Mouse (Mus musculus): ENCODE measurements around the gene Col4a2.
"Not testable (repeated sequence)": the region's sequence is repeated elsewhere in the genome, so short reads cannot be mapped to it uniquely, and the experiment has no call there.

Col4a2 gene

DNA sequence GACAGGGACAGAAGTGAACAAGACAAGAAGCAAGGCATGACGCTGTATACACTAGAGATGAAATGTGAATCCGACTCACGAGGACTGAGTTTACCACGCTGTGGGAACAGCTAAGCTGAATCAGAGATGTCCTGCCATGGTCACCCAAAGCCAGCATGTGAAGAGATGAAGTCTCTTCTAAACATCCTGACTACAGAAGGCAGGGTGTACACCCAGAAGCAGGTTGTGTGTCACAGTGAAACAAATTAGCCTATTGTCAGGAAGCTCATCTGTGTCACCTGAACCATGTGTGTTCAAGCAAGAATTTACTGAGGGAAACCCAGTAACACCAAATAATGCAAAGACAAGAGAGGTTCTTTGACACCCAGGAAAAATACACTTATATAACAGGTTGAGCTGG, 153.0 kb downstream of the Col4a2 start:
- no peak for DNase-seq

DNA sequence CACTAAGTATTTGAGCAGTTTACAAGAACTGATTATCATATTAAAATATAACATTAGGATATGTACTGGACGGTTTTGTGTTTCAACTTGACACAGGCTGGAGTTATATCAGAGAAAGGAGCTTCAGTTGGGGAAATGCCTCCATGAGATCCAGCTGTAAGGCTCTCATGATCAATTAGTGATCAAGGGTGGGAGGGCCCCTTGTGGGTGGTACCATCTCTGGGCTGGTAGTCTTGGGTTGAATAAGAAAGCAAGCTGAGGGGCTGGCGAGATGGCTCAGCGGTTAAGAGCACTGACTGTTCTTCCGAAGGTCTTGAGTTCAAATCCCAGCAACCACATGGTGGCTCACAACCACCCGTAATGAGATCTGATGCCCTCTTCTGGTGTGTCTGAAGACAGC, 153.9 kb downstream of the Col4a2 start:
- DNase-seq: not testable (repeated sequence)

DNA sequence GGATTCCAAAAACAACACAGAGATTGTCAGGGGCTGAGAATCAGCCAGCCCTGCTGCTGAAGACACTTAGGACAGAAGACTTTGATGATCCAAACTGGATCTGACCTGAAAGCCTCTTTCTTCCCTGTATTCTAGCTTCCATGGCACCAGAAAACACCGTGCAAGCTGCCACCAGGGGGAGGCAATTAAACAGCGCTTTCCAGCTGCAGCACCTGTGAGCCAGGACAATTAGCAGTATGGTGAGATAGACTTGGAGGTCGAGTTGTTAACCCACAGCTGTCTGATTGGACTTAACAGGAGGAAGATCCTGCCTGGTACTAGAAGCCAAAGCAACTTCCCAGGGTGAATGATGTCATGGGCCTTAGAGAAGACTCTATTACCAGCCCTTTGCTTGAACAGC, 156.5 kb downstream of the Col4a2 start:
- no peak for DNase-seq

DNA sequence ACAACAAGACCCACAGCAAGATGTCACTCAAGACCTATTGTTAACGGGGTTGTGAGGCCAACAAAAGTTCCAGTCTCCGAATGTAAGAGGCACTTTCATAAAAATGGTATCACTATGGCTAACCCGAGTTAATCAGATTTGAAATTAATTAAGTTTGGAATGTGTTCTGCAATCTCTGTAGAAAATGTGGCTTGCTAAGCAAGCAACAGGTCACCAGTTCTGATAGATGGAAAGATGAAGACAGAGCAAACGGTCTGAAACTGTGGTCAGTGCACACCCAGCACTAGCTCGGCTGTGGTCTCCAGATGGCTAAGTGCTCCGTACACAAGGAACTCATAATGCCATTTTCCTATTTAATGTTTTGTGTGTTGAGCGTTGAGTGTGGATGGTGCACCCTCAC, 158.1 kb downstream of the Col4a2 start:
- no peak for DNase-seq

DNA sequence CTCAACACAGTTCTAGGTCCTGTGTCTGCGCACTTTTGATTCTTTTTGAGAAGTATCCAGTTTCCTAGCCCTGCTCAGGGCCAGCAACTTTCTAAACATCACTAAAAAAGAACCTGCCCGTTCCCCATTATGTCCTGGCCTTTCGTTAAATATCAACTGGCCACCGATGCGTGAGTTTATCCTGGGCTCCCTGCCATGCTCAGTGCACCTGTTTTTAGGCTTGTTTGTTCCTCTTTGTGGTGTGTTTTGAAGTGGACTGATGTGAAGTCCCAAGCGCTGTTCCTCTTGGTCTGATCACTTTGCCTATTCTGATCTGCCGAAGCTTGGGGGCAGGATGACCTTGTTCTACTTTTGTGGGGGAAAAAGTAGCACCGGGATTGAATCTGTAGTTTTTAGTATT, 158.7 kb downstream of the Col4a2 start:
- DNase-seq: no peak

DNA sequence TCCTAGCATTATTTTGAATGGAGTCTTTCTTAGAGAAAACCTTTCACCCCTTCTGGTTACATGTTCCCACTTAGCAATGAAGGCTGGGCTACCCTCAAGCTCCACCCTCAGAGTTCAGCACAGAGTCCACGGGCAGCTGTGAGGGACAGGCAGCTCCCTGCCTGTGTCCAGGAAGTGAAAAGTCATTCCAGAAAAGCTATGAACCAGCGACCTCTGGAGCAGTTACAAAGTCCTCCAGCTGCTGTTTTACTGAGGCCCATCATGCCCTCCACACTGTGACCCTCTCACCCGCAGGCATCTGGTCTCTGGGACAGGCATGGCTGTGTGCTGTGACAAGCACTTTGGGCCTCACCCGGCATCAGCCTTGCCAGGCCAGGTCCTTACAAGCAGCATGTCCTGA, 160.5 kb downstream of the Col4a2 start:
- DNase-seq: no peak

DNA sequence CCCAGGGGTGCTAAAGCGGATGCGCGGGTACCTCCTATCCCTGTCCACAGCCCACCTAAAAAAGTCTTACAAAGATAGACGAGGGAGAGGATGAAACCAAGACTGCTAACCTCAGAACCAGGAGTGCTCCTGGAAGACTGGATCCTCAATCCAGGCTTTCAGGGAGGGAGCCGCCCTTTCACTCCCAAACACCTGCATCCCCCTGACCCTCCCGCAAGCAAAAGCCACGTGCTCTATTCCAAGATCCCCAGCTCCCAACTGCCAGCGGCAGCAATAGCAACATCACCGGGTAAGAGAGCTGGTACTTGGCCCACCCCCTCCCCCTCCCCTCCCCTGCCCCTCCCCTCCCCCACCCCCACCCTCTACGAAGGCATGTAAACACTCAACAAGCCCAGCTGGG, 162.8 kb downstream of the Col4a2 start:
- DNase-seq: no peak

DNA sequence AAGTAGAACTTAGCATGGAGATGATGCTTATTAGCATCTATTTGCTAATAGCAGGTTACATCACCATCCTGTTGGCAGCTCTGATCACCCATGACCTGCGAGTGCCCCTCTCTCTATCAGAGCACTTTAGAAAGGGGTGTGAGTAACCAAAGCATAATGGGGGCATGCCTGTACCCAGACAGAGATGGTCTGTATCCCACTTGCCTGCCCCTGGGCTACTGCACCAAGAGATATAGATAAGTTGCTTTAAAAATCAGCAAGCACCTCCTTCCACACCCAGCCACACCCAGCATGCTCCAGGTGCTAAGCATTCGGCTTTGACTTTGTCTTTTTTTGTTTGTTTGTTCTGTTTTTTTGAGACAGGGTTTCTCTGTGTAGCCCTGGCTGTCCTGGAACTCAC, 163.3 kb downstream of the Col4a2 start:
- no peak for DNase-seq

DNA sequence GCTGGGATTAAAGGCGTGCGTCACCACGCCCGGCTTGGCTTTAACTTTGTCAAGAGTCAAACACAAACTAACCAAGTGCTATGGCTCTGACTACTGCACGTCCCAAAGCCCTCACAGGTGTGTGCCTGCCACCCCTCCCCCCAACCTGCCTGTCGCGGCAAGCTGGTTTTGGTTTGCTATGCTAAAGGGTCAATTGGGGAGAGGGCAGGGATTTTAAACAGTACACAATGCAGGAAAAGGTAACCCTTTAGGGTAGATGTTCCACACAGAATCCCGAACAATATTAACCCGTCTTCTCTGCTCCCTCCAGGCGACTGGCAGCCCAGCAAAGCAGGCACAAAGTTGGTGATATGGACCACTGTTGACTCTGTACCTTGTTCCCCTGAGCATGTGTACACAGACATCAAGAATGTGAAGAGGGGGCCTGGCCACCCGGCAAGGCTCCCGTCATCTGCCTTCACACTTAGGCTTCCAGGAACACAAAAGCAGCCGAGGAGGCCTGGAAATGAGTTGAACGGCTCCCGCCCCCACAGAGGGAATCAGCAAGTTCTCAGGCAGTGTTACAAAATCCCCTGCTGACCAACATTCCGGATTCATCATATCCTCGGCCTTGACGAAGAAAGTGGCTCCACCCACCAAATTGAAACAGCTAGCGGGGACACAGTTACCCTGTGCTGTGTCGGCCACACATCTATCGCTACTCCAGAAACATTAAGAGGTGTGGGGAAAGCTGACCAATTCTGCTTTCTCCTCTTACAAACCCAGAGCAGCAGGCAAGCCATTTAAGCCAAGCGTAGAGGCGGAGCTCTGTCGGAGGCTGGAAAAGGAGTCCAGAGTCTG, 164.0 kb downstream of the Col4a2 start:
- DNase-seq: peak; percentile 26

DNA sequence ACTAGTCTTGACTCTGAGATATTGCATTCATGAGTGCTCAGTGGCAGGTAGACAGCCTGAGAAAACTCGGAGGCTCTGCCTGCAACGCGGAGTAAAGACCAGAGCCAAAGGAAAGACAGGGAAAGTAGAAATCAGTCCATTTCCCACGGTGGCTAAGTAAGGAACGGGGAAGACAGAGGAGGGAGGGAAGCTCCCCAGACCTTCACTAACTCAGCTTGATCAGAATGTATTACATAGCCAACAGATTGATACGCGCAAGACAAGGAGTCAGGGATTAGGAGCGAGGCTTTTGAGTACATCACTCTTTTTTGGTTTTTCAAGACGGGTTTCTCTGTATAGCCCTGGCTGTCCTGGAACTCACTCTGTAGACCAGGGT, 164.6 kb downstream of the Col4a2 start:
- no peak for DNase-seq

DNA sequence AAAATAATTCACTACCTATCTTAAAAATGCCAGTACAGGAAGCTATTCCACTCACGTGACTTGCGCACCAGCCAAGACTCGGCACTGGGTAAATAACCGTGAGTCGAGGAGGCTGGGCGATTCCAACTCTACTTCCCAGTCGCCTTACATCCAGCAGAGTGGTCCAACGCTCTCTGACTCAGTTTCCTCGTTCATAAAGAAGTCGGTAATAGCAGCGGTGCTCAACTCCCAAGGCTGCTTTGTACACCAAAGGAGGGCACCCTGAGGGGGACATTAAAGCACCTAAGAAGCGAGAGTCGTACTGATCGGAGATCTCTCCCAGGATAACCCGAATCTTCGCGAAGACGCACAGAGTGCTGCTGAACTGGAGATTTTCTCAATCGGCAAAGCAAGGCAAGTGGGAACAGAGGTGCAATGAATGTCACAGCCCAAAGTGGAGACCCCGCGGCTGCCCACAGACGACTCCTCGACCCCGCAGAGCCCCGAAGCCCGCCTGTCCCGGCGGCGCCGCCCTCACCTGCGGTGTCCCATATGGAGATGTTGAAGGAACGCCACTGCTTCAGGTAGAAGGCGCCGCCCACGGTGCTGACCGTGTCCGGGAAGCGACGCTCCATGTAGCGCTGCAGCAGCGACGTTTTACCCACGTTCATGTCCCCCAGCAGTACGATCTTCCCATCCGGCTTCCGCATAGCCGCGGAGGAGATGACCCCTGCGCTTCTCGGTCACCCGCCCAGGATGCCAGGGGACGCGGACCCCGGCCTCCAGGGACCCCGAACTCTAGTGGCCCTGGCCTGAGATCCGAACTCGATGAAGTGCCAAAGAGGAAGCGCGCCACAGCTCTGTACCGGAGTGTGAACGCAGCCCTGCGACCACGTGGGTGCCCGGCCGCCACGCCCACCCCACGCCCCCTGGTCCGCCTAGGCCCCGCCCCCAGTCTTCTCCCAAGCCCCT, 165.5 kb downstream of the Col4a2 start, which contains the start of gene Rab20:
TSS of gene Rab20 (minus strand) at position 900 of the 951 bp plus-strand sequence.
- DNase-seq: peak; percentile 10

DNA sequence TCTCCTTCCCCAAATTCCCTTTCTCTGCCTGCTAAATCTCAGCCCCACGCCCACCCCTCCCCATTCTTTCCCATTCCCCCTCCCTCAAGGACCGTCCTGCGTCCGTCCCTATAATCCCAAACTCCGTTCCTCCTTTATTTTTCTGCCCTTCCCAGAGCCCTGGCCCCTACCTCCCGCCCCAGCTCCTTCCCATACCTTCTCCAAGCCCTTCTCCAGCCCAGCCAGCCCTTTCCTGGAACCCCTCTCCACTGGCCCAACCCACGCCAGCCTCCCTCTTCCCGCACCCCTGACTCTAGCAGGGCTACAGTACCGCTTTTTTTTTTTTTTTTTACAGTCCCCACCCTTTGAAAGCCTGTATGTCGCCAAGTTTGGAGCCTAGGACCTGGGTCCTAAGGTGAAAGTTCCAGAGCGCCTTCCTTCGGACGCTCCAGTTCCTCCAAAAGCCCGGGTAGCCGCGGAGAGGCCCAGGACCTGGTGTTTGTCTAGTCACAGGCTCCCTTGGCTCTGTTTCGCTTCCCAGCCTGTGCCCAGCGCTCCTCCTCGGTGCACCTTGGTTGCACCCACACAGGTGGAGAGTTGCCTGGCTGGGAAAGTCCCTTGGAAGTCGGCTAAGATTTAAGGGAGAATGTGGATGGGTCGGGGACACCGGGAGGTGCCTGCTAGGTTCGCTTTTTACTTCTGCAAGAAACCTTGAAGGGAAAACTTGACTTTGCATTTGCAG, 166.4 kb downstream of the Col4a2 start:
- no peak for DNase-seq

DNA sequence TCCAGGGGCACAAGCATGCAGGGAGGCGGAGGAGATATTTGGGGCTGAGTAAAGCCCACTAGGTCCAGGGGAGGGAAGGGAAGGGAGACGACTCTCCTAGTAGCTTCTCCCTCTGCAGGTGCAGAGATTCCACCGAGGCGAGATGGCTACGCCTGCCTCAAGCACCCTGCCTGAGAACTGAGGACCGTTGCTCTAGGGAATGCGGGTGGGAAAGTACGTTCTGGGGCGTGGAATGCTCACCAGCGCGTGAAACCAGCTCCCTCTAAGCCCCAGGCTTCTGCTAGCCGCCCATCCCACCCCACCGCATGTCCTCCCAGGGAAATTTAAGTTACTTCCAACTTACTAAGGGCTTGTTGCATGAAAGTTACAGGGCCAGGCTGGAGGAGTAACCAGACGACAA, 167.0 kb downstream of the Col4a2 start:
- no peak for DNase-seq

DNA sequence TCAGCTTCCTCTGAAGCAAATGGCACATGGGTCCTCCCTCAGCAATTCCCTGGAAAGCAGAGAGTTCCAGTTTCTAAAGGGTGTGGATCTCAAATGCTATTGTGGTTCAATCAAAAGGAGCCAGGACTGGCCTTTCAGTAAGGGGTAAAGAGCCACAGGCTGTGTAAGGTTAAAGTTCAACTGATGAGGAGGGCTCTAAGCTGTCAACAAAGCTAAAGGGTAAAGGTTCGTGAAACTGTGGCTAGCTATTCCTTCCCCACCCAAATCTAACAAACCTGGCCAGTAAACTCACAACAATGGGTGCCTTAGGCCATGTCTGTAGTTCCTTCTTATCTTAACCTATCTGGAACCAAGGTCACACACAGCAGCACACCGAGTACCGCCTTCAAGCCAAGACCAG, 169.3 kb downstream of the Col4a2 start:
- no peak for DNase-seq

DNA sequence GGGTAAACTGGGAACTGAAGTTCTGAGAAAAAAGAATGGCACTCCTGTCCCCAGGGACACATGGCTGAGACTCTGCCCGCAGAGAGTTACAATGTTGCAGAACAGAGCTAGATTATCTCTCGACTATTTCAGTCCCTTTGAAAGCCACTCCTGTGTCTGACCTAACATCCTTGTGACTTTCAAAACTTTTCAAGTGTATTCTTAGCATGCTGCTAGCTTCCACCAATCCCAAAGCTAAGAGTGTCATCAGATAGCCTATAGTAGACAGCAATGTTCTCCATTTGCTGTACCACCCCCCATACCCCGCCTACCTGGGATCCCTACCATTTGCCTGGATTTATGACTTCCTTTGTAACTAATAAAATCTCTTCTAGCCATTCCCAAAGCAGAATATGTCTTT, 169.9 kb downstream of the Col4a2 start:
- no peak for DNase-seq

DNA sequence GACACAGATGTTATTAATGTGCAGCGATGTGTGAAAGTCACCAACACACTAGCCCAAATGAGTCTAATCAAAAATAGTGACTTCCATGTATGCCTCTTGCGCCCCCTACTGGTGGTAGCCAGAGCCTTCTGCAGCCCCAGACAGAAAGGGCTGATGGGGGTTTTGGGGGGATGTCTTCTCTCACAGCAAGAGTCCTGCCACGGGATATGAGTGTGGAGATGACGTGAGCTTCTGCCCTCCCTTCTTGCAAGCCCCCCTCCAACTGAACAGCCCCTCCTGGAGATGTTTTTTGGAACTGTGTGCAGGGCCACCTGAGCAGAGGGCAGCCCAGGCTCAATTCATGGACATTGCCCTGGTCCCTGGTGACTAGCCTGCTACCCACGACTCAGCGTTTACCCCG, 173.5 kb downstream of the Col4a2 start:
- peak; percentile 40 for DNase-seq

DNA sequence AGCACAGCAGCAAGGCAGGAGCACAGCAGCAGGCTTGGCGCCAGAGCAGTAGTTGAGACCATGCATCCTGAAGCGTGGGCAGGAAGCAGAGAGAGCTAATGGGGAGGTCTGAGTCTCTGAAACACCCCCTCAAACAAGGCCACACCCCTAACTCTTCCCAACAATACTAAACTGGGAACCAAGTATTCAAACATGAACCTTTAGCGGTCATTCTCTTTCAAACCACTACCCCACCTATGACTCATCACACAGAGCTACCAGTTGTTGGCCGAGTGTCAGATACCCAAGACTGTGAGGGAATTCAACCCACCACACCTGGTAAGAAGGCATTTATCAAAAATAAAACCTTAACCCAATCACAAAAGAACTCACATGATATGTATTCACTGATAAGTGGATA, 174.6 kb downstream of the Col4a2 start:
- no peak for DNase-seq

DNA sequence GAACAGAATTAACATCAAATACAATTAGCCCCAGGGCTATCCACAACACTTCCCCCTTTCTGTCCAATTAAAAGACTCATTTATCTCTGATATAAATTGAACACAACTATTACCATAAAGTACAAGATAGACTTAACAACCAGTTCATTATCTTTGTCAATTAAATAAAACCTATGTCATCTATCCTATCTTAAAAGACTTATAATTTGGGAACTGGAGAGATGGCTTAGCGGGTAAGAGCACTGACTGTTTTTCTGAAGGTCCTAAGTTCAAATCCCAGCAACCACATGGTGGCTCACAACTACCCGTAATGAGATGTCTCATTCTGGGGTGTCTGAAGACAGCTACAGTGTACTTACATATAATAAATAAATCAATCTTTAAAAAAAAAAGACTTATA, 179.7 kb downstream of the Col4a2 start:
- DNase-seq: not testable (repeated sequence)

DNA sequence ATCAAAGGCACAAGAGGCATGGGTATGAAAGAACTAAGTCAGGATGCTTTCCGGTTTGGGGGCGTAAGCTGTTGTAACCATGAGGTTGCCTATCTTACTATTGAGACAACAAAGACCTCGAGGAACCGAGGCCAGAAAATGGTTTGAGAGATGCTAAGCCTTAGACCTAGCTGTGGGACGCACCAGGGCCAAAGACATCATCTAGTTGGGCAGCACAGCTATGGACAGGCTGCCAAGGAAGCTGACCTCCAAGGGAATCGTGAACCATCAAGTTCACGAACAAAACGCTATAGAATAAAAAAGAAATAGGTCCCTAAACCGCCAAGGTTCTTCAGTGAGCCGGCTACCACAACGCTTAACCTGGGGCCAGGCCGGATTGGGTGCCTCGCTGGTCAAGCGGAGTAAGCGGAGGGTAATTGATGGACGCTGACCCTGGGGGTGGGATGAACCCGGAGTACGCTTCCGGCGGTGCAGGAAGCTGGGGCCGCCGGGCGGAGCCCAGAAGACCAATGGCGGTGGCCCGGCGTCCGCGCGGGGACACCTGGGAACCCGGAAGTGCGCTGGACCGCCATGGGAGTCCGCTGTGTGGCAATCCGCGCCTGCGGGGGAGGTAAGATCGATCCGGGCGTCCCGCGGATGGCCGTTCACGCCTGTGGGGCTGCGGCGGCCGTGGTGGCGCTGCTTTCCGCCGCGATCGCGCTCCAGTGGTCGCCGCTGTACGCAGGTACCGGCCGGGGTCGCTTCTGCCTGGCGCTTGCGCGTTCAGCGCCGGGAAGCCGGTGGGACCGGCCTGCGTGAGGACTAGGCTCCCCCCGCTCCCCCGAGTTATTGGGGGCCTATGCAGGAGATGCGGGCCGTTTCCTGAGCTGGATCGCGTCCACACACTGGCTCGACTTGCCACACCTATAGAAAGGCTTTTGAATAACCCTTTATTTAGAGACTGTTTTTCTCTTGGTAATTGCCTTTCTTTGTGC, 184.7 kb downstream of the Col4a2 start, which contains the start of gene Naxd:
TSS of gene Naxd (plus strand) at position 490 of the 974 bp plus-strand sequence.
- DNase-seq: peak; percentile 95

DNA sequence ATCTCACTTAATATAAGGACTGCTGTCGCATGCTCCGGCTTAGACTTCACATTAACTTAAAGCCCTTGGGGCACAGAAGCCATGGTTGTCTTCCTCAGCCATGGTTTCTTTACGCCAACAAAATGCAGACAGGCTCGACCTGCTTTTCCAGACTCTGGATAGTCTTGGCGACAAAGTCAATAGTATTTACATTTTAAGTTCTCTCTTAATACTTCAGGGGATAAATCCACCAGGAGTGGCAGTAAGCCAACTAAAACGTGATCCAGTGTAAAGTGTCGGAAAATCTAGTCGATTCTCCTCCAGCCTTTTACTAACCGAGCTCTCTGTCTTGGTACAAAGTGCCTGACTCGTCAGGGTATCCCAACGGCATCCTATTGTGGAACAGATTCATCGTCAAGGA, 185.7 kb downstream of the Col4a2 start:
- no peak for DNase-seq

All from right cerebral cortex, adult 18-20 months (tissue).